Mouse (Mus musculus): Measurements from ENCODE around the gene Tff2. TPM values are rescaled to one million over a fixed set of nuclear protein-coding genes. Genes with fewer than 3 reads are reported as not detected.
A peak's percentile ranks its signal among the peaks of the same experiment; 100 is the strongest.

Tff2 gene
- polyA plus RNA-seq (2012; rRNA removed) (not detected in 2 replicates), polyA plus RNA-seq (2014; fragmentation: Nextera tagmentation; extraction: Ambion mirVana) (not detected in 2 replicates)

DNA sequence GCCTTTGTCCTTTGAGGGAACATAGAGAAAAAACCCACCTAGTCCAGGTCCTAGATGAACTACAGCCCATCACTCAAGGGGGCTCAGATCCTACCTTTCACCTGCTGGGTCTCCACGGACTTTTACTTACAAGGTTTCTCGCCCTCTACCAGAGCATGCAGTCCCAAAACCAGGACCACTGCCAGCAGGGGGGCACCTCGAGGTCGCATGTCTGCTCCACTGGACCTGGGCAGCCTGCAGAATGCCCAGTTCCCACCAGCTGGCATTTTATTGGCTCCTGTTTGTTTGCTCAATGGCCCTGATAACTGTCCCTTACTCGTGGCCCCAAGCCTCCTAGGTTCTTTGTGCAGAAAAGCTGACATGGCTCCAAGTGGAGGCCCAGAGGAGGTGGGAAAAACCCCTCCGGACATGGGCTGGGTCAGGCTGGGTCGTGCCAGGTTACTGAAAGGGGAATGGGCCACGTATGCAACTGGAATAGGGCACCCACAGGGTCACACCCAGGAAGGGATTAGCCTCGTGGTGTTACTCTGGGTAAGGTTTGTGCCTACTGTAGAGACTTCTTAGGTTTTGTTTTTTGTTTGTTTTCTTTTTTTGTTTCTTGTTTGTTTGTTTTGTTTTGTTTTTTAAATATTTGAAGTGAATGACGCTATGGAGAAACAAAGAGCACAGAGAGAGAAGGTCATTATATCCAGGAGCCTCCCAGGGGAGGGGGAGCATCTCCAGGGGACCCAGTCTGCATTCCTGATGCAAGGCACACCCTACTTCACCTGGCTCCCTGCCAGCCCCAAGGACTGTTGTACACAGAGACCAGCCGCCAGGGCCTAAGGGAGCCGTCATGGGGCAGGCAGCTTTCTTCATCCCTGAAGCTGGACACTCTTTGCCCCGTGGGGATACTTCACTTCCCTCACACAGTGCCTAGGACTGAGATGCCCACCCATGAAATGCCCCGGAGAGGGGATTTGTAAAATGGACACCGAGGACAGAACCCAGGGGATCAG lies at the start of gene Tff2:
TSS of gene Tff2 (minus strand) at position 243 of the 998 bp plus-strand sequence.
- no peaks in the 10 kb centered on the region for H3K27me3 ChIP-seq (ENCODE audit: control insufficient read depth, insufficient read depth, low read length)
- no peak within 1 kb of the TSS for H3K4me2 ChIP-seq (ENCODE audit: low read depth)
- no peak for ATAC-seq (ENCODE audit: insufficient read depth)
- TF ChIP-seq CTCF (IDR thresholded peaks at IDR 0.05; ENCODE audit: low read depth) (no peak), EP300 (IDR thresholded peaks at IDR 0.05; ENCODE audit: low read depth) (no peak)
- DNase-seq (ENCODE audit: low read depth in 3 of 3, low spot score in 3 of 3): no peak
- 58% methylated on average over 15 of the region's 15 CpGs for WGBS (ENCODE audit: insufficient replicate concordance)
- no peak within 1 kb of the TSS for H3K27ac ChIP-seq
- no peaks in the 10 kb centered on the region for H3K9me3 ChIP-seq (ENCODE audit: control insufficient read depth, low read length)
- no peak within 1 kb of the TSS for H3K4me3 ChIP-seq (ENCODE audit: insufficient read depth in 1 of 2, low read depth in 2 of 2, low read length in 2 of 2)
- H3K4me1 ChIP-seq (replicated peaks; ENCODE audit: control insufficient read depth in 2 of 2, insufficient read depth in 2 of 2, low read length in 1 of 2): no peaks in the 10 kb centered on the region
- no peaks in the 10 kb centered on the region for H3K36me3 ChIP-seq (replicated peaks; ENCODE audit: control insufficient read depth, insufficient read depth, low read depth)
- H3K9ac ChIP-seq (replicated peaks): no peak within 1 kb of the TSS

- Histone ChIP-seq H3K27me3 (ENCODE audit: control insufficient read depth, insufficient read depth, low read length) (no peaks in the 10 kb centered on the region), H3K27ac (no peak overlapping the region), H3K9me3 (ENCODE audit: control insufficient read depth, low read length) (no peaks in the 10 kb centered on the region), H3K4me3 (ENCODE audit: insufficient read depth in 1 of 2, low read depth in 2 of 2, low read length in 2 of 2) (no peak overlapping the region), H3K9ac (replicated peaks) (no peak overlapping the region), H3K4me1 (replicated peaks; ENCODE audit: control insufficient read depth in 2 of 2, insufficient read depth in 2 of 2, low read length in 1 of 2) (peaks cover 0 to 11% of the 10 kb centered on the region in 2 experiments; a peak in 2 of 4 replicates), H3K36me3 (replicated peaks; ENCODE audit: control insufficient read depth, insufficient read depth, low read depth) (no peaks in the 10 kb centered on the region), H3K4me2 (ENCODE audit: low read depth) (no peak overlapping the region)
- 82% methylated on average over 9 of the region's 9 CpGs for WGBS (ENCODE audit: insufficient replicate concordance)
- no peak for DNase-seq (ENCODE audit: low read depth in 3 of 3, low spot score in 3 of 3)
- ATAC-seq (ENCODE audit: insufficient read depth): no peak
- TF ChIP-seq EP300 (IDR thresholded peaks at IDR 0.05; ENCODE audit: low read depth): no peak
- TF ChIP-seq CTCF (IDR thresholded peaks at IDR 0.05; ENCODE audit: low read depth): no peak
These were observed 49.3 kb upstream of the Tff2 start for GRCm38 (mm10) chr17:31193360-31193759.

DNA sequence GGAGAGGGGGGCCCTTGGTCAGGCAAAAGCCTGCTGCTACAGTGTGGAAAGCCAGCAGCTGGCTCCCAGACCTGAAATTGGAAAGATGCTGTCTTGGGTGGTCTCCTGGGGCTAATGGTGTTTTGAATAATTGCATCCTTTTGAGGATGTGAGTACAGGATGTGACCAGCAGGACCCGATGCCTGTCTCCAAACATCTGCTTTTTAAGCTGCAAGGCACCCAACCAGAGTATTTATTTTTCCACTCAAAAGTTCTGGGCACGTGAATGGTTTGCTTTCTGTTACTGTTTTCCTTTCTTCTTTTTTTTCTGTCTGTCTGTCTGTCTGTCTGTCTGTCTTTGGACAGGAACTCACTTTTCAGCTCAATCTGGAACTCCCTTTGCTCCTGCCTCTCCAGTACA lies 48.6 kb upstream of the Tff2 start:
- H3K4me1 ChIP-seq (replicated peaks; ENCODE audit: control insufficient read depth in 2 of 2, insufficient read depth in 2 of 2, low read length in 1 of 2): peaks cover 0 to 11% of the 10 kb centered on the region in 2 experiments; a peak in 2 of 4 replicates
- H3K27me3 ChIP-seq (ENCODE audit: control insufficient read depth, insufficient read depth, low read length): no peaks in the 10 kb centered on the region
- no peak overlapping the region for H3K4me2 ChIP-seq (ENCODE audit: low read depth)
- WGBS (ENCODE audit: insufficient replicate concordance): 48% methylated on average over 2 of the region's 2 CpGs
- H3K4me3 ChIP-seq (ENCODE audit: insufficient read depth in 1 of 2, low read depth in 2 of 2, low read length in 2 of 2): no peak overlapping the region
- no peaks in the 10 kb centered on the region for H3K9me3 ChIP-seq (ENCODE audit: control insufficient read depth, low read length)
- DNase-seq (ENCODE audit: low read depth in 3 of 3, low spot score in 3 of 3) (no peak), ATAC-seq (ENCODE audit: insufficient read depth) (no peak)
- no peaks in the 10 kb centered on the region for H3K36me3 ChIP-seq (replicated peaks; ENCODE audit: control insufficient read depth, insufficient read depth, low read depth)
- TF ChIP-seq EP300 (IDR thresholded peaks at IDR 0.05; ENCODE audit: low read depth) (no peak), CTCF (IDR thresholded peaks at IDR 0.05; ENCODE audit: low read depth) (no peak)
- no peak overlapping the region for H3K9ac ChIP-seq (replicated peaks)
- no peak overlapping the region for H3K27ac ChIP-seq

GRCm38 (mm10) chr17:31191825-31192224 lies 47.7 kb upstream of the Tff2 start:
- WGBS (ENCODE audit: insufficient replicate concordance): 66% methylated on average over 8 of the region's 8 CpGs
- H3K36me3 ChIP-seq (replicated peaks; ENCODE audit: control insufficient read depth, insufficient read depth, low read depth): no peaks in the 10 kb centered on the region
- no peaks in the 10 kb centered on the region for H3K27me3 ChIP-seq (ENCODE audit: control insufficient read depth, insufficient read depth, low read length)
- no peak overlapping the region for H3K4me3 ChIP-seq (ENCODE audit: insufficient read depth in 1 of 2, low read depth in 2 of 2, low read length in 2 of 2)
- H3K9ac ChIP-seq (replicated peaks): no peak overlapping the region
- peaks cover 0 to 11% of the 10 kb centered on the region in 2 experiments; a peak in 2 of 4 replicates for H3K4me1 ChIP-seq (replicated peaks; ENCODE audit: control insufficient read depth in 2 of 2, insufficient read depth in 2 of 2, low read length in 1 of 2)
- H3K9me3 ChIP-seq (ENCODE audit: control insufficient read depth, low read length): no peaks in the 10 kb centered on the region
- H3K27ac ChIP-seq: no peak overlapping the region
- ATAC-seq (ENCODE audit: insufficient read depth): no peak
- no peak for TF ChIP-seq CTCF (IDR thresholded peaks at IDR 0.05; ENCODE audit: low read depth)
- TF ChIP-seq EP300 (IDR thresholded peaks at IDR 0.05; ENCODE audit: low read depth): no peak
- DNase-seq (ENCODE audit: low read depth in 3 of 3, low spot score in 3 of 3): no peak
- no peak overlapping the region for H3K4me2 ChIP-seq (ENCODE audit: low read depth)

- H3K9ac ChIP-seq (replicated peaks): no peak overlapping the region
- no peak for ATAC-seq (ENCODE audit: insufficient read depth)
- 10% methylated on average over 4 of the region's 4 CpGs for WGBS (ENCODE audit: insufficient replicate concordance)
These were observed 43.3 kb upstream of the Tff2 start for GRCm38 (mm10) chr17:31187370-31187769.

More at GRCm38 (mm10) chr17:31187370-31187769, 43.3 kb upstream of the Tff2 start:
- no peak overlapping the region for H3K4me2 ChIP-seq (ENCODE audit: low read depth)
- peak; percentile 92 for TF ChIP-seq CTCF (IDR thresholded peaks at IDR 0.05; ENCODE audit: low read depth)
- TF ChIP-seq EP300 (IDR thresholded peaks at IDR 0.05; ENCODE audit: low read depth): no peak
- no peak overlapping the region for H3K4me3 ChIP-seq (ENCODE audit: insufficient read depth in 1 of 2, low read depth in 2 of 2, low read length in 2 of 2)
- no peaks in the 10 kb centered on the region for H3K27me3 ChIP-seq (ENCODE audit: control insufficient read depth, insufficient read depth, low read length)
- H3K36me3 ChIP-seq (replicated peaks; ENCODE audit: control insufficient read depth, insufficient read depth, low read depth): no peaks in the 10 kb centered on the region
- DNase-seq (ENCODE audit: low read depth in 3 of 3, low spot score in 3 of 3): peak in 2 of 3 experiments; percentile 31 to 41
- H3K4me1 ChIP-seq (replicated peaks; ENCODE audit: control insufficient read depth in 2 of 2, insufficient read depth in 2 of 2, low read length in 1 of 2): 0 out of 4 replicates have a peak, but pooled peaks cover 0 to 2% of the 10 kb centered on the region in 2 experiments
- no peaks in the 10 kb centered on the region for H3K9me3 ChIP-seq (ENCODE audit: control insufficient read depth, low read length)
- H3K27ac ChIP-seq: no peak overlapping the region
